Comparison of ENCODE assay signal across 20 mouse cellular contexts in genomic region chr4:150687126-150687753, GRCm38 (mm10). TPM values are rescaled to one million over a fixed set of nuclear protein-coding genes. Genes with fewer than 3 reads are reported as not detected.
DNase-seq lines count a peak whose midpoint lies in the region; ATAC-seq and TF ChIP-seq lines count a peak whose summit lies in the region.
"Had no signal": no experiment of that assay in that cellular context is flagged by ENCODE, and none has a peak within 500 bp of the region (broad histone marks: within the 10 kb centered on the region; RNA-seq: fewer than 3 reads in every experiment).

No protein-coding gene starts in this region.

- DNase-seq in cerebellum, postnatal 25 days: peak; percentile 25 to 50
- DNase-seq in cerebellum, adult 18-20 months: no peak
- DNase-seq in kidney, postnatal 10 days: peak; percentile 46
- DNase-seq in kidney, adult 8-10 months: no peak
- DNase-seq in lung, postnatal 10 days: peak; percentile 39
- no peak for DNase-seq in lung, postnatal 0 days (ENCODE audit: low spot score)
- DNase-seq: adrenal gland, postnatal 36 days; cerebellum, adult 9-10 months; gastrocnemius, postnatal 36 days; heart, postnatal 10 days; lung, adult 18-20 months; spleen, adult 18-20 months; thymus, postnatal 25 days had no signal

- ATAC-seq in lung, postnatal 0 days: no peak
- ATAC-seq: forebrain, embryonic 14.5 days had no signal

- WGBS in lung, postnatal 0 days: 50% methylated on average over 10 of the region's 10 CpGs
- whole genome bisulfite sequencing in small intestine, adult 2 months: 25% methylated on average over 10 of the region's 10 CpGs

- H3K9ac ChIP-seq in lung, postnatal 0 days (replicated peaks; ENCODE audit: low read depth): no peak overlapping the region
- H3K9ac ChIP-seq: embryonic facial prominence, embryonic 13.5 days; midbrain, embryonic 12.5 days; neural tube, embryonic 12.5 days had no signal

- H3K27me3 ChIP-seq in lung, postnatal 0 days (replicated peaks; ENCODE audit: insufficient read depth, low read length): no peaks in the 10 kb centered on the region
- no peaks in the 10 kb centered on the region for H3K27me3 ChIP-seq in small intestine, adult 2 months (ENCODE audit: control insufficient read depth, insufficient read depth, low read length)
- H3K27me3 ChIP-seq: embryonic facial prominence, embryonic 13.5 days; neural tube, embryonic 12.5 days had no signal

- no peak for TF ChIP-seq EP300 in lung, postnatal 0 days (IDR thresholded peaks at IDR 0.05)

- H3K4me2 ChIP-seq in lung, postnatal 0 days (replicated peaks; ENCODE audit: low read depth, low read length): no peak overlapping the region
- H3K4me2 ChIP-seq: embryonic facial prominence, embryonic 13.5 days; heart, embryonic 11.5 days; midbrain, embryonic 12.5 days; neural tube, embryonic 12.5 days had no signal

- peaks cover 4% of the 10 kb centered on the region; the same call in 1 of the 2 replicates for H3K4me1 ChIP-seq in lung, postnatal 0 days (ENCODE audit: insufficient read depth, low read depth, low read length)
- peaks cover 47% of the 10 kb centered on the region; the same call in 1 of the 2 replicates for H3K4me1 ChIP-seq in small intestine, adult 2 months (ENCODE audit: control insufficient read depth, insufficient read depth, insufficient read length, low read length)

- no peak overlapping the region for H3K27ac ChIP-seq in lung, postnatal 0 days (ENCODE audit: low read length)
- peak overlapping the region; percentile 44 for H3K27ac ChIP-seq in small intestine, adult 2 months (ENCODE audit: insufficient read depth, low read depth, low read length)
- H3K27ac ChIP-seq: embryonic facial prominence, embryonic 13.5 days; midbrain, embryonic 12.5 days; neural tube, embryonic 12.5 days had no signal

- no peak for TF ChIP-seq POLR2A in small intestine, adult 2 months (IDR thresholded peaks at IDR 0.05; ENCODE audit: low read depth, low read length)

- TF ChIP-seq CTCF in lung, postnatal 0 days (IDR thresholded peaks at IDR 0.05): no peak
- no peak for TF ChIP-seq CTCF in small intestine, adult 2 months (IDR thresholded peaks at IDR 0.05; ENCODE audit: extremely low read depth, insufficient read length, insufficient replicate concordance, low read depth, low read length)

- no peak overlapping the region for H3K4me3 ChIP-seq in lung, postnatal 0 days (ENCODE audit: low read depth, low read length)
- H3K4me3 ChIP-seq in small intestine, adult 2 months (ENCODE audit: low read depth, low read length): no peak overlapping the region
- H3K4me3 ChIP-seq: embryonic facial prominence, embryonic 13.5 days; midbrain, embryonic 12.5 days; neural tube, embryonic 12.5 days had no signal

- H3K36me3 ChIP-seq in lung, postnatal 0 days (ENCODE audit: insufficient read depth, low read length): no peaks in the 10 kb centered on the region
- no peaks in the 10 kb centered on the region for H3K36me3 ChIP-seq in small intestine, adult 2 months (ENCODE audit: control insufficient read depth, insufficient read depth, low read length)
- H3K36me3 ChIP-seq: embryonic facial prominence, embryonic 13.5 days; G1E; midbrain, embryonic 12.5 days; neural tube, embryonic 12.5 days had no signal

- no peaks in the 10 kb centered on the region for H3K9me3 ChIP-seq in lung, postnatal 0 days (ENCODE audit: low read length)
- H3K9me3 ChIP-seq: embryonic facial prominence, embryonic 13.5 days; G1E; midbrain, embryonic 12.5 days; neural tube, embryonic 12.5 days had no signal

RNA-seq across cellular contexts. Expression of gene Slc45a1, which starts 35.3 kb away (rescaled TPM):
- 0.04 TPM in 1 of 2 replicates, not detected in the other for polyA plus RNA-seq in lung, postnatal 0 days (2015; fragmentation: Nextera tagmentation; extraction: Ambion mirVana)
- polyA plus RNA-seq in small intestine, adult 2 months (2012; rRNA removed): 0.11 and 0.38 TPM in 2 replicates
- polyA plus RNA-seq: G1E had no signal

Comparison
In these comparisons a context has a peak if more than half of its experiments do, and no peak if none do; other contexts are left out.
1. DNase-seq: peak in cerebellum, postnatal 25 days (2 of 2), kidney, postnatal 10 days (single experiment) and lung, postnatal 10 days (single experiment); none in cerebellum, adult 18-20 months (0 of 2), kidney, adult 8-10 months (0 of 2) and lung, postnatal 0 days (single experiment).